Mouse (Mus musculus): Measurements from ENCODE around the gene Rps11. TPM values are rescaled to one million over a fixed set of nuclear protein-coding genes. Genes with fewer than 3 reads are reported as not detected.

Rps11 gene
- polyA plus RNA-seq, 1 experiment, result 419 TPM

DNA sequence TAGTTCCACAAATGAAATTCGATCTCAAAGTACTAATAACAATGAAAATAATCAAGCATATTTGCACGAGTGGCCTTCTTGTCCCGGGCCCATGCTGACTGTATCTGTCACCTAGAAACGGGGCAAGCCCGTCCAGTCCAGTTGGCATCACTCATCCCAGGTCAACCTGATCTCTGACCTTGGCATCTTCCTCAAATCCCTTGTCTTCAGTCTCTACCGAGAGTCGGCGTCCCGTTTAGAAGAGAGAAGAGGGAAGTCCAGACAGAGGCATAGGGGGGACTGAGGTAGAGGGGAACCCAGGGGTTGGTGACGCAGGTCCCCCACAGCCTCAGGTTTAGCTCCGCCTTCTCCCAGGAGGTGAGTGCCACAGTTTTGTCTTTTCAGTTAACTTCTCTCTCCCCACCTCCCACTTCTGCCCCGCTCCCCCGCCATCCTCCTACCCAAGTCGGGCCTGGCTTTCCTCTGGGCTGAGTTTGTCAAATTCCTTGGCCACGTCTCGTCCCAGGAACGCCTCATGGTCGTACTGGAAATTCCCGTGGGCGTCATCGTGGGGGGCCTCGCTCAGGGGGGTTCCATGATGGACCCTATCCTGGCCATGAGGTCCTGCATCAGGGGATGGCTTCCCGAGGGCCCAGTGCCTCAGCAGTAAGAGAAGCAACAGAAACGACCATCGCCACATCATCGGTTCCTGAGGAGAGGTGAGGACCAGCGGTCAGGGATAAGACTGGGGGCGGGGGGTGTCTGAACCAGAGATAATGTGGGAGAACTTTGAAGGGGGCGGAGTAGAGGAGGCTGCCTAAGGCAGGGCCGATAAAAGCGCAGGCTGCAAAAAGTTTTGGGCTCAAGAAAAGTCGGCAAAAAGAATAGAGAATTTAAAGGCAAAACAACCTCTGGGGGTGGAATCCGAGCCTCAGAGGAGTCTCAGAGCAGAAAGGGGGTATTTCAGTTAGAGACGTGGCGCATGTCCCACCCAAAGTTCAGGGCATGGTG is 32.9 kb downstream of the Rps11 start:
- DNase-seq (ENCODE audit: extremely low spot score in 1 of 2, low spot score in 1 of 2), result no peak

DNA sequence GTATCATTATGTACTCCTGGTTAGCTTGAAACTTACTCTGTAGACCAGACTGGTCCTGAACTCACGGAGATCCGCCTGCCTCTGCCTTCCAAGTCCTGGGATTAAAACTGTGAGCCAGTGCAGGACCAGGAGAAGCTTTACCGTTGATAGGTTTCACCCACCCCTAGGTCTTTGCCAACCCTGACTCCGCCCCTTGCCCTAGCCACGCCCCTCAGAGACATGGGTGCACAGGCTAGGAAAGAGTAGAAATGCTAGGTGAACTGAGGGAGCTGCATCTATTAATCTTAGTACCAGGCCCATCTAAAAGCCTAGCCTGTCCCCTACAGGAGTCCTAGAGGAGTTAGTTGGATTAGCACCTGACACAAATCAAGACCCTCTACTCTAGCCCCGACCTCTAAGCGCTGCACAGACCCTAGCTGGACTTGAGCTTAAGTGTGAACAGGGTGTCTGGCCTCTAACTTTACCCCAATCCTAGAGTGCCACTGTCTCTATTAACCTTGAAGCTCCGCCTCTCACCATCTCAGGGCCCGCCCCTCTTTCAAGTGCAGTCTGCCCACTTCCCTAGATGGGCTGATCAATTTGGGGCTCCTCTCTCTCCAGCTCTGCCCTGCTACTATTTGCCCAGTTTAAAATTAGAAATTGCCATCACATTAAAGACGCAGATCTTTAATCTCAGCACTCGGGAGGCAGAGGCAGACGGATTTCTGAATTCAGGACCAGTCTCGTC is 33.8 kb downstream of the Rps11 start:
- DNase-seq (ENCODE audit: extremely low spot score in 1 of 2, low spot score in 1 of 2), result no peak

DNA sequence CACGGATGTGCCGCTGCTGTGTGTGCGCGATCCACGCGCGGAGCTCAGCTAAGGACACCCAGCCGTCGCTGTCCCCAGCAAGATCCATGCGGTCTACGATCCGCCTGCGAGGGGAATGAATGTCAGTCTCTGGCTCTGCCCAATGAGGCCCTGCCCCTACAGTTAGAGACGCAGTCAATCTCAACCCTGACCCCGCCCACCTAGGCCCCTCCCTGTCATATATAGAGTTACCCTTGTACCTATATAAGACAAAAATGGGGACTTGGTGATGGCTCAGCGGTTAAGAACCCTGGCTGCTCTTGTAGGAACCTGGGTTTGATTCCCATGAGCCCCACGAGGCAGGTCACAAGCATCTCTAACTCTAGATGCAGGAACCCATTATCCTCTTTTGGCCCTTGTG is 35.6 kb downstream of the Rps11 start:
- DNase-seq (ENCODE audit: extremely low spot score in 1 of 2, low spot score in 1 of 2), result no peak

DNA sequence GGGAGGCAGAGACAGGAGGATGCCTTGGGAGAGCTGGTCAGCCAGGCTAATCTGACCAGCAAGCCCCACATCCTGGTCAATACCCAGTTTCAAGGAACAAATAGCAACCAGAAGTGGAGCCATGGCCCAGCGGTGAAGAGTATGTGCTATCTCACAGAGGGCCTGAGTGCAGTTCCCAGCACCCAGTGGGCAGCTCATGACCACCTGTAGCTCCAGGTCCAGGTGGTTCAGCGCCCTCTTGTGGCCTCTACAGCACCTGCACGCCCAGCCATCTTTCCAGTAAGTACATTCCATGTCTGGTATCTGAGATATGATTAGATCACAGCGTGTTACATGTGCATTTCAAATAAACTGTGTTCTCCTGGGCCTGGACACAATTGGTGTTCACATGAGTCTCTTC is 38.2 kb downstream of the Rps11 start:
- no peak for DNase-seq (ENCODE audit: extremely low spot score in 1 of 2, low spot score in 1 of 2)

DNA sequence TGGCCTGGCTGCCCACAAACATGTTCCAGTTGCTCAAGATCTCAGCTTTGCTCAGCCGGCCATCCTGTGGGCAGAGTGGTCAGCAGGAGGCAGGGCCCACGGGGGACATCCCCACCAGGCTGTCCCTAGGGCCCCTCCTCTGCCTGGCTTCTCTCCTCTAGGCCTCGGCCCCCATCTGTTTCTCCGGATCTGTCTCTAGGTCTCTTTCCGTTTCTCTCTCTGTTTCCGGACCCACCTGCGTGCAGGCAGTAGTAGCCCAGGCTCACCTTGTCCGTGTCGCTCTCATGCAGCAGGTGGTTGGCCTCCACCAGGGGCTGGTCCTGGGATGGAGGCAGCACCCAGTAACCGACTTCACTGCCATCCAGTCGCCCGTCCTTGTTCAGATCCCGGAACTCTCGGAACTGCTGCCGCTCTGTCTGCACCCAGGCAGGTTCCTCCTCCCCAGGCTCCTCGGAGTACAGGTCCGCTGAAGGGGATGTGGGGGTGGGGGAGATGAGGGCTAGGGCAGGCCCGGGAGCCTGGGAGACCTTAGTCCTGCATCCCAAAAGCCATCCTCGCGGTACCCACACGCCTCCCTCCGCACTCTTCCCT is 40.8 kb downstream of the Rps11 start:
- no peak for DNase-seq (ENCODE audit: extremely low spot score in 1 of 2, low spot score in 1 of 2)

DNA sequence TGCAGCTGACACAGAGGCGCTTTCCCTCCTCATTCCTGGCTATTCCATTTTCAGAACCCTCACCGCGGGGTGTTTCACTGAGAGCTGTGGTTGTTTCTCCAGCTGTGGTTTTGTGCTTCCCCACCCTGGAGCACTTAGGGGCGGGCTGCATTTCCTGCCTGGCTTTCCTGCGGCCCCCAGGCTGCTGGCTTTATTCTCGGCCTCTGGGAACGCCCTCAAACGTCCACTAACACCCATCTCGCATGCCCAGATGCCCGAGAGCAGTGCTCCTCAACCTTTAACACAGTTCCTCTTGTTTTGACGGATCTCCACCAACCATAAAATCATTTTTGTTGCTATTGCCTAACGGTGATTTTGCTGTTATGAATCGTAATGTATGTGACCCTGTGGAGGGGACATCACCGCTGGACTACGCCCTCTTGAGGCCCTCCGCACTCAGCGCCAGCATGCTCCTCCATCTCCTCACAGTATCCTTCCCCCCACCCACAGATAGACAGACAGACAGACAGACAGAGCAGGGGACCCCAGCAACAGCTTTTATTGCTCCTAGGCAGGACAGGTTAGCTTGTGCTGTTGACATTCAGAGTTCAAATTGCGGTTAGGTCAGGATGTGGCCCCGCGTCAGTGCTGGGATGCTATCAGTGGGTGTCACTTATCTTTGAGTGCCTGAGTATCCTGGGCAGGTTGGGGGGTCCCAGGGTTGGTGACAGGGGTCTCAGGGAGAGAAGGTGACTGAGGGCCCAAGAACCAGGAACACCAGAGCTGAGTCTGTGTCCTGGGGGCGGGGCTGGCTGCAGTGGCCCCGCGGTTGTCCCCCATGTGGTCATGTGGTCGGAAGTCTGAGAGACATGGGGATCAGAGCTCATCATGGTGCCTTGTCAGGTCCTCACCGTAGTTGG is 41.6 kb downstream of the Rps11 start:
- DNase-seq (ENCODE audit: extremely low spot score in 1 of 2, low spot score in 1 of 2), result no peak

DNA sequence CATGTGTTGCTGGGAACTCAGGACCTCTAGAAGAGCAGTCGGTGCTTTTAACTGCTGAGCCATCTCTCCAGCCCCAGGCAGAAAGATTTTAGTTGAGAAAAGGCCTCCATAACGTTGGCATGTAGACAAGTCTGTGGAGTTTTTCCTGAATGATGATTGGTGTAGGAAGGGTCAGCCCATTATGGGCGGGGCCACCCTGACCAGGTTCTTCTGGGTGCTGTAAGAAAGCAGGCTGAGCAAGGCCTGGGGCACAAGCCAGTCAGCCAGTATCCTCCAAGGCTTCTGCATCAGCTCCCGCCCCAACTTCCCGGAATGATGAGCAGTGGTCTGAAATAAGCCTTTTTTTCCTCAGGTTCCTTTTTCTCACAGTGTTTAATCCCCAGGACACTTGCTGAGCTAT is 43.2 kb downstream of the Rps11 start:
- DNase-seq (ENCODE audit: extremely low spot score in 1 of 2, low spot score in 1 of 2), result no peak

DNA sequence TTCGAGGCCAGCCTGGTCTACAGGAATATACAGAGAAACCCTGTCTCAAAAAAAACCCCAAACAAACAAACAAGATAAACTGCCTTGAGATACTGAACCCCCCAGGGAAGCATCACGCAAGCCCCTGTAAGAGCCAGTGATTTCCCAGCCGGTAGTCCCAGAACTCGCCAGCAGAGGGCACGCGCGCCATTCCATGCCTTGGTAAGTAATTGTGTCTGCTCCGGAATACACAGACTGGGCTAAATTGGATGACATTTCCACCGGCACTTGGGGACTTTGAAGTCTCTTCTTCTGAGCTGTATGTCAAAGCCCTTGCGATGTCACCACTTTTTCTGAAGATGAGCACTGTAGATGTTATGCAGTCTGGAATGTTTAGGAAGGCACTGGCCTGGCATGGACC is 44.4 kb downstream of the Rps11 start:
- peak; percentile 75 to 97 for DNase-seq (ENCODE audit: extremely low spot score in 1 of 2, low spot score in 1 of 2)

DNA sequence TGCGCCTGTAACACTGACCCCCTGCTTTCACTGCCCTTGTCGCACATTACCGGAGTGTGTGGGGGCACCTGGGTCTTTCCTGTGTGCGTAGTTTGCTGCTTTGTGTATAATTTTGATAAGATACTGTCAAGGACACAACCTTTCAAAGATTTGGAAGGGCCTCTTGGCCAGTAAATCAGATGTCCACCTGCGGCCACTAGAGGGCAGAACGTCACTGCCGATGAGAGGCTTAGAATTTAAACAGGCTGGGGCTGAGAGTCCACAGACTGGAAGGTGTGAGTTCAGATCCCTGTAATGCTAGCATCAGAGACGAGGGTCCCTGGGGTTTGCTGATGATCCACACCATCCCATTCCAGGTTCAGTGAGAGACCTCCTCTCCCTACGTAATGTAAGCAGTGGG is 45.7 kb downstream of the Rps11 start:
- DNase-seq (ENCODE audit: extremely low spot score in 1 of 2, low spot score in 1 of 2), result peak in 1 of 2 experiments; percentile 72

DNA sequence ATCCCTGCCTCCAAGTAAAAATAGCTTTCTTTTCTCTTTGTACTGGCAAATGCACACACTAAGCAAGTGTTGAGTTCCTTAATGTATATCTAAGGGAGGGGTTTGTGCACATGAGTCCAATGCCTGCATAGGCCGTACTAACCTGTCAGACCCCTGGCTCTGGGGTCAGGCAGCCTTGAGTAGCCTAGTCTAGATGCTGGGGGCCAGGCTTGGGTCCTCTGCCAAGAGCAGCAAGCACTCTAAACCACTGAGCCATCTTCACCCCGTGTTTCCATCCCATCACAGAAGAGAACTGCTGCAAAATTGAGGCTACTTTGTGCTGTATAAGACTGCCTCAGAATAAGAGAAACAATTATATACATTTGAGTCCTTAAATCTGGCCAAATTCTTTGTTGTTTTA is 46.4 kb downstream of the Rps11 start:
- DNase-seq (ENCODE audit: extremely low spot score in 1 of 2, low spot score in 1 of 2), result no peak

DNA sequence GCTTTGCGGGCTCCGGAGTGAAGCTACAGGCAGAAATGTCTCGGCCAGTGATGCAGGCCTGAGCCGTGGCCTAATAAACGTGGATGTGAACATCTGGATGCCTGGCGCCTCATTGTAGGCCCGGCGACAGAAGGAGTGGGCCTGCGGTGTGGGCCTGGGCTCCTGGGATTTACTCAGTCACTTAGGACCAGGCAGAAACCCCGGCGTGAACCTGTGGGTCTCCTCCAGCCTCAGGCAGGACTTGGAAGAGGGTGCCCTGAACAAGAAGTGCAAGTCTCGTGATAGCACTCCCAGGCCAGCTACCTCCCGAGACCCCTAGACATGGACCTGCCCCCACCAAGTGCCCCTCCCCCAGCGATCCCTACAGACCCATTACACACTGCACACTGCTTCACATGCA is 46.9 kb downstream of the Rps11 start:
- DNase-seq (ENCODE audit: extremely low spot score in 1 of 2, low spot score in 1 of 2), result no peak

DNA sequence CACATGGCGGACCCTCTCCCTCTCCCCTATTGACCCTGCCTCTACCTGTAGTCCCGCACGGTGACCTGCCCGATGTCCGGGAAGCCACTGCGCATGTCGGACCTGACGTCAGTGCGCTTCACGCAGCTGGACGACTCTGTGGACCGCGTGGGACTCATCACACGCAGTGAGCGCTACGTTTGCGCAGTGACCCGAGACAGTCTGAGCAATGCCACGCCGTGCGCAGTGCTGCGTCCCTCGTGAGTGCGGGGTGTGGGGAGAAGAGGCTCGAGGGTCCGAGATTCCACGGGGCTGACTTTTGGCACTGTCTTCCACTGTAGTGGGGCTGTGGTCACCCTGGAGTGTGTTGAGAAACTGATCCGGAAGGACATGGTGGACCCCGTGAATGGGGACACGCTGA is 47.7 kb downstream of the Rps11 start:
- DNase-seq (ENCODE audit: extremely low spot score in 1 of 2, low spot score in 1 of 2), result no peak

DNA sequence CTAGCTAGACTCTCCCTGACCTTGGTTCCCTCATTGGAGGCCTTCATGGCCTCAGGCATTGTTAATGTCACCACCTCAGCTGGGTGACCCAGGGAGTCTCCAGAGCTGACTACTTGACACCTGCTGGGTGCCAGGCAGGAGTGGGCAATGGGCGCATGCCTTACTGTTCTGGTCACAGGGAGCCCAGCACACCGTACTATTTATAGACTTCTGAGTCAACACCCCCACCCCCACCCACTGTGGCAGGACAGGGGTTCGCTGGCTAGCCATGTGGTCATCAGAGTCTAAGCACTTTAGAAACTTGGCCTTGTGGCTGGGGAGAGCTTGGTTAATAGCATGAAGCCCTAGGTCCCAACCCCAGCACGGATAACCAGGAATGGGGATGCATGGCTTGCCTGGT is 48.8 kb downstream of the Rps11 start:
- DNase-seq (ENCODE audit: extremely low spot score in 1 of 2, low spot score in 1 of 2), result no peak

DNA sequence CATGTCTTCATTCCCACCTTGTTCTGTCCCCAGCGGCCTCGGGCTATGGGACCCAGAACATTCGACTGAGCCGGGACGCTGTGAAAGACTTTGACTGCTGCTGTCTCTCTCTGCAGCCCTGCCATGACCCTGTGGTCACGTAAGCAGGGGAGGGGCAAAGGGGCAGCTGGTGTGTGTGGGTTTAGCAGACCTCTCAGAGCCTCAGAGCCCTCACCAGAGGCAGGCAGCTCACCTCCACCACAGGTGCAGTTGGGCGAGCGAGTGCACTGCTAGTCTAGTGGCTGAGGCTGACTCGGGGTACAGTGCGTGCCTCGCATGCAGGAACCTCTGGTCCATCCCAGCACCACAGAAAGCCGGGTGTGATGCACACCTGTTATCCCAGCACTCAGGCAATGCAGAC is 50.3 kb downstream of the Rps11 start:
- no peak for DNase-seq (ENCODE audit: extremely low spot score in 1 of 2, low spot score in 1 of 2)

DNA sequence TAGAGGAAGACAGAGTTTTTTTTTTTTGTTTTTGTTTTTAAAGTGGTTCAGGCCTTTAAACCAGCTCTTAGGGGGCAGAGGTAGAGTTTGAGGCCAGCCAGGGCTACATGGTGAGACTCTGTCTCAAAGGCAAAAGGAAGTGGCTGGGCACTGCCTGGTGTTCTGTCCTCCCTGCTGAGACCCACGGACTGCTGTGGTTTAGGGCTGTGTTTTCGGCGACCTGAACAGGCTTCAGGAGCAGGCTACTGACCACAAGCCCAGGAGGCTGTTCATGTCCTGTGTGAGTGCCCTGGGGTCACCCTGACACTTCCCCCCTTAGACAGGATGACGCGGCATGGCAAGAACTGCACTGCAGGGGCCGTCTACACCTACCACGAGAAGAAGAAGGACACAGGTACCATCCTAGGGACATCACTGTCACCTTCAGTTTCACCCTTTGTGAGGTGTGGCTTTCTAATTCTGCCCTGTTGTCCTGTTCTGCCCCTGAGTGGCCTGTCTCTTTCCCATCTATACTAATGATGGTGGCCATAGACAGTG is 51.0 kb downstream of the Rps11 start:
- no peak for DNase-seq (ENCODE audit: extremely low spot score in 1 of 2, low spot score in 1 of 2)

Other genes starting within 250 kb of the Rps11 start
- 123 and 130 TPM in 2 replicates for gene Med25, start 231.7 kb downstream of the Rps11 start, polyA plus RNA-seq (2012; rRNA removed)
- 30.4 and 32.4 TPM in 2 replicates for gene Fuz, start 228.4 kb downstream of the Rps11 start, polyA plus RNA-seq (2012; rRNA removed)
- gene Ap2a1, start 194.9 kb downstream of the Rps11 start, polyA plus RNA-seq (2012; rRNA removed), result 216 and 254 TPM in 2 replicates
- 1.4 TPM in 2 replicates for gene Tsks, start 181.2 kb downstream of the Rps11 start, polyA plus RNA-seq (2012; rRNA removed)
- 151 TPM in 2 replicates for gene Cpt1c, start 149.6 kb downstream of the Rps11 start, polyA plus RNA-seq (2012; rRNA removed)
- 217 and 232 TPM in 2 replicates for gene Prmt1, start 137.9 kb downstream of the Rps11 start, polyA plus RNA-seq (2012; rRNA removed)
- 88.4 and 88.6 TPM in 2 replicates for gene Irf3, start 126.8 kb downstream of the Rps11 start, polyA plus RNA-seq (2012; rRNA removed)
- gene Bcl2l12, start 125.7 kb downstream of the Rps11 start, polyA plus RNA-seq (2012; rRNA removed), result 5.4 and 5.9 TPM in 2 replicates
- 126 and 127 TPM in 2 replicates for gene Scaf1, start 108.1 kb downstream of the Rps11 start, polyA plus RNA-seq (2012; rRNA removed)
- gene Rras, start 106.5 kb downstream of the Rps11 start, polyA plus RNA-seq (2012; rRNA removed), result 27.6 and 32.5 TPM in 2 replicates
- gene Prr12, start 71.6 kb downstream of the Rps11 start, polyA plus RNA-seq (2012; rRNA removed), result 20.5 and 22.4 TPM in 2 replicates
- 81.7 and 86.5 TPM in 2 replicates for gene Nosip, start 62.0 kb downstream of the Rps11 start, polyA plus RNA-seq (2012; rRNA removed)
- 15.5 and 15.6 TPM in 2 replicates for gene Prrg2, start 61.8 kb downstream of the Rps11 start, polyA plus RNA-seq (2012; rRNA removed)
- 13.4 and 16.9 TPM in 2 replicates for gene Rcn3, start 32.2 kb downstream of the Rps11 start, polyA plus RNA-seq (2012; rRNA removed)
- gene Fcgrt, start 20.6 kb downstream of the Rps11 start, polyA plus RNA-seq (2012; rRNA removed), result 34.0 and 34.2 TPM in 2 replicates
- 1,438 and 1,804 TPM in 2 replicates for gene Rpl13a, start 4.3 kb upstream of the Rps11 start, polyA plus RNA-seq (2012; rRNA removed)
- gene Gm45713, start 11.8 kb upstream of the Rps11 start, polyA plus RNA-seq (2012; rRNA removed), result 0.06 and 0.12 TPM in 2 replicates
- gene Flt3l, start 12.0 kb upstream of the Rps11 start, polyA plus RNA-seq (2012; rRNA removed), result 25.2 and 29.6 TPM in 2 replicates
- 54.2 and 61.5 TPM in 2 replicates for gene Pih1d1, start 29.9 kb upstream of the Rps11 start, polyA plus RNA-seq (2012; rRNA removed)
- 10.1 and 10.8 TPM in 2 replicates for gene Aldh16a1, start 30.1 kb upstream of the Rps11 start, polyA plus RNA-seq (2012; rRNA removed)
- 858 and 911 TPM in 2 replicates for gene Slc17a7, start 39.5 kb upstream of the Rps11 start, polyA plus RNA-seq (2012; rRNA removed)
- gene Gfy, start 55.1 kb upstream of the Rps11 start, polyA plus RNA-seq (2012; rRNA removed), result 0.96 and 3.7 TPM in 2 replicates
- 0.90 and 1.4 TPM in 2 replicates for gene Pth2, start 56.6 kb upstream of the Rps11 start, polyA plus RNA-seq (2012; rRNA removed)
- gene Ccdc155, start 80.5 kb upstream of the Rps11 start, polyA plus RNA-seq (2012; rRNA removed), result 4.1 TPM in 2 replicates
- 29.5 and 29.9 TPM in 2 replicates for gene Dkkl1, start 87.7 kb upstream of the Rps11 start, polyA plus RNA-seq (2012; rRNA removed)
- 6.0 and 9.6 TPM in 2 replicates for gene Tead2, start 91.3 kb upstream of the Rps11 start, polyA plus RNA-seq (2012; rRNA removed)
- gene Cd37, start 114.7 kb upstream of the Rps11 start, polyA plus RNA-seq (2012; rRNA removed), result 10.3 and 11.2 TPM in 2 replicates
- 1.1 and 1.2 TPM in 2 replicates for gene Slc6a16, start 116.6 kb upstream of the Rps11 start, polyA plus RNA-seq (2012; rRNA removed)
- gene Slc6a21, start 153.1 kb upstream of the Rps11 start, polyA plus RNA-seq (2012; rRNA removed), result 0.20 and 0.29 TPM in 2 replicates
- 22.6 and 24.5 TPM in 2 replicates for gene Trpm4, start 209.3 kb upstream of the Rps11 start, polyA plus RNA-seq (2012; rRNA removed)
- gene Hrc, start 210.9 kb upstream of the Rps11 start, polyA plus RNA-seq (2012; rRNA removed), result 0.60 and 0.61 TPM in 2 replicates
- 114 and 126 TPM in 2 replicates for gene Ppfia3, start 242.6 kb upstream of the Rps11 start, polyA plus RNA-seq (2012; rRNA removed)
- 241 and 267 TPM in 2 replicates for gene Lin7b, start 246.1 kb upstream of the Rps11 start, polyA plus RNA-seq (2012; rRNA removed)